In genomic region chr2:78841494-78842224, GRCm38 (mm10) we compare ENCODE assay signal across 33 mouse cellular contexts. TPM values are rescaled to one million over a fixed set of nuclear protein-coding genes. Genes with fewer than 3 reads are reported as not detected.
A peak's percentile ranks its signal among the peaks of the same experiment; 100 is the strongest.
DNase-seq lines count a peak whose midpoint lies in the region; ATAC-seq and TF ChIP-seq lines count a peak whose summit lies in the region.
"Had no signal": no experiment of that assay in that cellular context is flagged by ENCODE, and none has a peak within 500 bp of the region (broad histone marks: within the 10 kb centered on the region; RNA-seq: fewer than 3 reads in every experiment).

No protein-coding gene starts in this region.

- peak overlapping the region; percentile 6; the same call in 1 of the 2 replicates for H3K4me2 ChIP-seq in CH12.LX (ENCODE audit: insufficient read depth, low read depth, poor library complexity, severe bottlenecking)
- H3K4me2 ChIP-seq: embryonic facial prominence, embryonic 12.5 days; heart, embryonic 12.5 days; hindbrain, embryonic 15.5 days; kidney, embryonic 15.5 days; limb, embryonic 13.5 days; liver, embryonic 11.5 days; lung, embryonic 15.5 days; neural tube, embryonic 12.5 days had no signal

- H3K9me3 ChIP-seq in CH12.LX (replicated peaks; ENCODE audit: low read length) = no peaks in the 10 kb centered on the region
- H3K9me3 ChIP-seq: embryonic facial prominence, embryonic 12.5 days; heart, embryonic 12.5 days; hindbrain, embryonic 10.5 days; hindbrain, embryonic 15.5 days; kidney, embryonic 15.5 days; limb, embryonic 13.5 days; lung, embryonic 15.5 days; neural tube, embryonic 12.5 days had no signal

- DNase-seq in CH12.LX (ENCODE audit: extremely low read depth) (no peak), MEL-GATA-1-ER (ENCODE audit: extremely low read depth, low read depth) (peak; percentile 93)
- DNase-seq in splenic B cell, adult 2 months (ENCODE audit: low read depth, low spot score) = peak; percentile 13
- DNase-seq in cerebellum, adult 8-10 months = no peak
- no peak for DNase-seq in urinary bladder, adult 2 months (ENCODE audit: low spot score)
- DNase-seq: adrenal gland, postnatal 14 days; B cell, adult 2 months; cerebellum, adult 9-10 months; cerebellum, postnatal 36 days; embryo, embryonic 11 days; gastrocnemius, postnatal 25 days; heart, adult 2 months; kidney, adult 18-20 months; kidney, postnatal 25 days; lung, postnatal 36 days; thymus, adult 18-20 months; thymus, postnatal 36 days had no signal

- H3K79me2 ChIP-seq in CH12.LX (replicated peaks; ENCODE audit: control insufficient read depth, extremely low read depth, insufficient read depth, poor library complexity, severe bottlenecking) = no peaks in the 10 kb centered on the region

- H3K36me3 ChIP-seq in CH12.LX (replicated peaks in 1 of 2; ENCODE audit: control insufficient read depth in 1 of 2, insufficient read depth in 1 of 2, low read length in 1 of 2) = no peaks in the 10 kb centered on the region
- H3K36me3 ChIP-seq in splenic B cell, adult 2 months (ENCODE audit: control insufficient read depth, insufficient read depth, low read length, poor library complexity, severe bottlenecking) = no peaks in the 10 kb centered on the region
- H3K36me3 ChIP-seq: embryonic facial prominence, embryonic 12.5 days; heart, embryonic 12.5 days; hindbrain, embryonic 10.5 days; hindbrain, embryonic 15.5 days; kidney, embryonic 15.5 days; limb, embryonic 13.5 days; lung, embryonic 15.5 days; neural tube, embryonic 12.5 days had no signal

- no peak for TF ChIP-seq RAD21 in CH12.LX (IDR thresholded peaks at IDR 0.05; ENCODE audit: low read depth, low read length)

- TF ChIP-seq EP300 in CH12.LX (IDR thresholded peaks at IDR 0.05; ENCODE audit: low read length) = no peak

- ATAC-seq in hematopoietic stem cell, adult 5-6 weeks (replicated peaks in 1 of 2; ENCODE audit: insufficient read depth in 1 of 2, low FRiP score in 2 of 2, low TSS enrichment in 1 of 2, low read depth in 1 of 2, poor library complexity in 2 of 2, severe bottlenecking in 2 of 2) = peak; percentile 98 to 99
- ATAC-seq in cerebellum, adult (ENCODE audit: insufficient number of reproducible peaks, low FRiP score, low TSS enrichment) = no peak
- ATAC-seq: forebrain, embryonic 14.5 days; inflammation-experienced regulatory T-cells, adult 6 months; midbrain, embryonic 16.5 days had no signal

- no peak for TF ChIP-seq POLR2A in CH12.LX (IDR thresholded peaks at IDR 0.05; ENCODE audit: low read depth, low read length)

- no peaks in the 10 kb centered on the region for H3K27me3 ChIP-seq in CH12.LX (replicated peaks)
- H3K27me3 ChIP-seq in splenic B cell, adult 2 months (ENCODE audit: control insufficient read depth, insufficient read depth, low read length, poor library complexity, severe bottlenecking) = no peaks in the 10 kb centered on the region
- H3K27me3 ChIP-seq: embryonic facial prominence, embryonic 12.5 days; heart, embryonic 12.5 days; hindbrain, embryonic 15.5 days; kidney, embryonic 15.5 days; limb, embryonic 13.5 days; lung, embryonic 15.5 days; neural tube, embryonic 12.5 days had no signal

- H3K27ac ChIP-seq in CH12.LX (ENCODE audit: insufficient read depth, low read depth) = no peak overlapping the region
- H3K27ac ChIP-seq: embryonic facial prominence, embryonic 12.5 days; heart, adult 2 months; hindbrain, embryonic 10.5 days; hindbrain, embryonic 15.5 days; kidney, embryonic 15.5 days; left cerebral cortex, adult 2 months; limb, embryonic 13.5 days; lung, embryonic 15.5 days; neural tube, embryonic 12.5 days had no signal

- in situ Hi-C loops in CH12.LX (cut with MboI; ENCODE audit: low pct_ligation_motif_present, low pct_unique_long_range_greater_than_20kb, low sequenced_read_pairs) = no loop called here

- H3K4me3 ChIP-seq in CH12.LX (replicated peaks in 1 of 3; ENCODE audit: low read depth in 2 of 3, low read length in 2 of 3, poor library complexity in 1 of 3) = no peak overlapping the region
- H3K4me3 ChIP-seq: embryonic facial prominence, embryonic 12.5 days; heart, adult 2 months; heart, embryonic 12.5 days; hindbrain, embryonic 10.5 days; hindbrain, embryonic 15.5 days; kidney, embryonic 15.5 days; left cerebral cortex, adult 2 months; limb, embryonic 13.5 days; lung, embryonic 15.5 days; myocyte; neural tube, embryonic 12.5 days had no signal

- no peak overlapping the region for H3K9ac ChIP-seq in CH12.LX (ENCODE audit: insufficient read depth, low read depth)
- H3K9ac ChIP-seq: embryonic facial prominence, embryonic 12.5 days; heart, embryonic 12.5 days; hindbrain, embryonic 15.5 days; kidney, embryonic 15.5 days; limb, embryonic 13.5 days; lung, embryonic 15.5 days; neural tube, embryonic 12.5 days had no signal

- H3K4me1 ChIP-seq in CH12.LX (ENCODE audit: control insufficient read depth in 1 of 2, insufficient read depth in 2 of 2) = peaks cover 3 to 4% of the 10 kb centered on the region in 2 experiments; a peak in 2 of 4 replicates
- H3K4me1 ChIP-seq: embryonic facial prominence, embryonic 12.5 days; heart, embryonic 12.5 days; hindbrain, embryonic 10.5 days; hindbrain, embryonic 15.5 days; kidney, embryonic 15.5 days; limb, embryonic 13.5 days; lung, embryonic 15.5 days; neural tube, embryonic 12.5 days had no signal

- dilution Hi-C loops in CH12.LX (cut with MboI; ENCODE audit: extremely low pct_ligation_motif_present, extremely low pct_unique_long_range_greater_than_20kb, low sequenced_read_pairs) = no loop called here

- TF ChIP-seq CTCF in CH12.LX (conservative IDR thresholded peaks at IDR 0.05 in 1 of 2, IDR thresholded peaks at IDR 0.05 in 1 of 2; ENCODE audit: low read depth in 2 of 2, low read length in 2 of 2) = no peak

TF ChIP-seq in CH12.LX, 34 proteins besides CTCF, POLR2A, EP300 and RAD21:
- TF ChIP-seq KAT2A (IDR thresholded peaks at IDR 0.05; ENCODE audit: insufficient replicate concordance, low read length) (no peak), BHLHE40 (IDR thresholded peaks at IDR 0.05; ENCODE audit: low read depth, low read length) (peak; percentile 7; the same call in 1 of the 2 replicates)

RNA-seq across cellular contexts. Expression of gene Ube2e3, which starts 26.3 kb away (rescaled TPM):
- total RNA-seq in CH12.LX (2012; rRNA removed) (22.1 and 26.8 TPM in 2 replicates), CH12.LX (2014; rRNA removed) (66.4 and 81.8 TPM in 2 replicates)
- polyA plus RNA-seq in CH12.LX (2012; ENCODE audit: insufficient read length, low read depth) = 44.7 TPM in 2 replicates
- total RNA-seq in hematopoietic stem cell, adult 5-6 weeks (2017) = 85.5 and 94.6 TPM in 2 replicates
- polyA plus RNA-seq in urinary bladder, adult 2 months (2012; rRNA removed) = 33.0 and 34.1 TPM in 2 replicates

Comparison
In these comparisons a context has a peak if more than half of its experiments do, and no peak if none do; other contexts are left out.
1. DNase-seq: peak in MEL-GATA-1-ER (single experiment) and splenic B cell, adult 2 months (single experiment); none in CH12.LX (single experiment), cerebellum, adult 8-10 months (single experiment) and urinary bladder, adult 2 months (single experiment).